Mouse (Mus musculus): ENCODE measurements around the gene Nudt4. TPM values are rescaled to one million over a fixed set of nuclear protein-coding genes. Genes with fewer than 3 reads are reported as not detected.

The Nudt4 gene
- total and polyA plus RNA-seq, 3 experiments, result 21.1 to 35.7 TPM; not detected in 1

DNA sequence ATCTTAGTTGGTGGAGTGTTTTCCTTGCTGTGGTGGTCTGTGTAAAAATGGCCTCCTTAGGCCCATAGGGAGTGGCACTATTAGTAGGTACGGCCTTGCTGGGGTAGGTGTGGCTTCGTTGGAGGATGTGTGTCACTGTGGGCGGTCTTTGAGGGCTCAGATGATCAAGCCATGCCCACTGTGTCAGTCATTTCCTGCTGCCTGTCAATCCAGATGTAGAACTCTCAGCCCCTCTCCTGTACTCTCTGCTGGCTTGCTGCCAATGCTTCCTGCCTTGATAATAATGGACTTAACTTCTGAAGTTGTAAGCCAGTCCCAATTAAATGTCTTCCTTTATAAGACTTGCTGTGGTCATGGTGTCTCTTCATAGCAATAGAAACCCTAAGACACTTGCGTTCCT lies 25.2 kb upstream of the Nudt4 start:
- Histone ChIP-seq H3K4me1 (ENCODE audit: control insufficient read depth in 1 of 2, insufficient read depth in 2 of 2, low read length in 2 of 2) (no peaks in the 10 kb centered on the region), H3K36me3 (ENCODE audit: control insufficient read depth in 1 of 2, insufficient read depth in 2 of 2, low read length in 2 of 2) (no peaks in the 10 kb centered on the region), H3K9me3 (replicated peaks; ENCODE audit: insufficient read depth, low read length) (no peaks in the 10 kb centered on the region), H3K4me3 (ENCODE audit: control insufficient read depth in 1 of 2, insufficient read depth in 1 of 2, low read depth in 2 of 2, low read length in 2 of 2) (no peak overlapping the region), H3K9ac (ENCODE audit: control insufficient read depth, low read depth, low read length, poor library complexity, severe bottlenecking) (no peak overlapping the region), H3K27ac (ENCODE audit: control insufficient read depth, low read depth, low read length) (no peak overlapping the region), H3K27me3 (ENCODE audit: control insufficient read depth in 1 of 2, insufficient read depth in 2 of 2, low read length in 2 of 2) (0 out of 4 replicates have a peak, but pooled peaks cover 0 to 2% of the 10 kb centered on the region in 2 experiments), H3K79me2 (ENCODE audit: control insufficient read depth, insufficient read depth, low read length, poor library complexity) (no peaks in the 10 kb centered on the region)
- DNase-seq (ENCODE audit: low read depth, low spot score), result peak; percentile 25
- TF ChIP-seq NELFE (IDR thresholded peaks at IDR 0.05; ENCODE audit: low read depth, low read length), result no peak
- TF ChIP-seq KAT2A (conservative IDR thresholded peaks at IDR 0.05; ENCODE audit: low read depth, low read length), result no peak
- TF ChIP-seq ETS1 (IDR thresholded peaks at IDR 0.05; ENCODE audit: low read depth, low read length), result no peak
- no peak for TF ChIP-seq TBP (IDR thresholded peaks at IDR 0.05; ENCODE audit: low read depth, low read length)
- TF ChIP-seq HCFC1 (IDR thresholded peaks at IDR 0.05; ENCODE audit: low read depth, low read length), result no peak
- TF ChIP-seq CHD1 (IDR thresholded peaks at IDR 0.05; ENCODE audit: low read depth, low read length), result no peak
- TF ChIP-seq GABPA (IDR thresholded peaks at IDR 0.05; ENCODE audit: low read depth, low read length), result no peak
- TF ChIP-seq MYB (IDR thresholded peaks at IDR 0.05; ENCODE audit: low read depth, low read length), result no peak
- no peak for TF ChIP-seq ELF1 (IDR thresholded peaks at IDR 0.05; ENCODE audit: low read depth, low read length)
- no peak for TF ChIP-seq CHD2 (IDR thresholded peaks at IDR 0.05; ENCODE audit: low read length)
- no peak for TF ChIP-seq UBTF (IDR thresholded peaks at IDR 0.05; ENCODE audit: borderline replicate concordance, insufficient read depth, low read depth, low read length)
- no peak for TF ChIP-seq POLR2AphosphoS2 (IDR thresholded peaks at IDR 0.05; ENCODE audit: low read length)
- TF ChIP-seq MAX (IDR thresholded peaks at IDR 0.05; ENCODE audit: low read length), result no peak
- TF ChIP-seq ZMIZ1 (IDR thresholded peaks at IDR 0.05; ENCODE audit: low read depth, low read length), result no peak
- TF ChIP-seq POLR2A (IDR thresholded peaks at IDR 0.05; ENCODE audit: control insufficient read depth in 1 of 2, insufficient read depth in 1 of 2, low read depth in 1 of 2, low read length in 2 of 2, poor library complexity in 1 of 2), result no peak
- no peak for TF ChIP-seq RCOR1 (IDR thresholded peaks at IDR 0.05; ENCODE audit: low read depth, low read length)
- no peak for TF ChIP-seq GATA1 (IDR thresholded peaks at IDR 0.05; ENCODE audit: low read depth, low read length)
- TF ChIP-seq ZC3H11A (IDR thresholded peaks at IDR 0.05; ENCODE audit: low read depth, low read length), result no peak
- no peak for TF ChIP-seq BHLHE40 (IDR thresholded peaks at IDR 0.05; ENCODE audit: borderline replicate concordance, low read depth, low read length)
- no peak for TF ChIP-seq TAL1 (IDR thresholded peaks at IDR 0.05; ENCODE audit: low read length)

DNA sequence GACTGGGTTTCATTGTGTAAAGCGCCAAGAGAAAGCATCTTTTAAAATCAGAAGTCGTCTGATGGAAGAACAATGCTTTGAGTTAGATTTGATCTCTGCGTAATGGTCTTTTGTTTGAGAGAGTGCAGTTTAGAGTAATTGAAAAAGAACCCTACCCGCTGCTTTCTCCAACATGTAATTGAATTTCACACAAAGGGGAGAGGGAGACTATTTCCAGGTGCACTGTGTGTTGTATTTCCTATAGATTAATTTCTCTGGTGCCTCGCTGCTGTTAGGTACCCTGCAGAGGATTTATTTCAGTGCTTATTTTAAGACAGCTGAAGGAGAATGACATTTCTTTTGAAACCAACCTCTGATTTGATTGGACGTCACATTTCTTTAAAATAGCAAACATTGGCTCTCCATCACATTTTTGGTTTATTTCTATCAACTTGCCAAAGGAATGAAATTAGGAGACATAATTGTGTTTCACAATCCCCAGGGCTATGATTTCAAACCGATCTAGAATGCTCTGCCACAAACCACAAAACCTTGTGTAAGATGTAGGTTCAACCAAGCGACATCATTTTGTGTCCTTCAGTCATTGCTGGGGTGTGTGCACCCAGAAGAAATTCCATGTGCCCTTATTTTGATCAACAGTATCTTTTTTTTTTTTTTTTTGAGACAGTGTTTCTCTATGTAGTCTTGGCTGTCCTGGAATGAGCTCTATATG lies 23.7 kb upstream of the Nudt4 start:
- Histone ChIP-seq H3K79me2 (ENCODE audit: control insufficient read depth, insufficient read depth, low read length, poor library complexity) (no peaks in the 10 kb centered on the region), H3K27me3 (ENCODE audit: control insufficient read depth in 1 of 2, insufficient read depth in 2 of 2, low read length in 2 of 2) (no peaks in the 10 kb centered on the region), H3K36me3 (ENCODE audit: control insufficient read depth in 1 of 2, insufficient read depth in 2 of 2, low read length in 2 of 2) (no peaks in the 10 kb centered on the region), H3K9me3 (replicated peaks; ENCODE audit: insufficient read depth, low read length) (no peaks in the 10 kb centered on the region), H3K27ac (ENCODE audit: control insufficient read depth, low read depth, low read length) (no peak overlapping the region), H3K4me1 (ENCODE audit: control insufficient read depth in 1 of 2, insufficient read depth in 2 of 2, low read length in 2 of 2) (no peaks in the 10 kb centered on the region), H3K9ac (ENCODE audit: control insufficient read depth, low read depth, low read length, poor library complexity, severe bottlenecking) (no peak overlapping the region), H3K4me3 (ENCODE audit: control insufficient read depth in 1 of 2, insufficient read depth in 1 of 2, low read depth in 2 of 2, low read length in 2 of 2) (no peak overlapping the region)
- DNase-seq (ENCODE audit: low read depth, low spot score), result no peak
- TF ChIP-seq BHLHE40 (IDR thresholded peaks at IDR 0.05; ENCODE audit: borderline replicate concordance, low read depth, low read length) (no peak), ETS1 (IDR thresholded peaks at IDR 0.05; ENCODE audit: low read depth, low read length) (no peak), MAX (IDR thresholded peaks at IDR 0.05; ENCODE audit: low read length) (no peak), KAT2A (conservative IDR thresholded peaks at IDR 0.05; ENCODE audit: low read depth, low read length) (no peak), ZMIZ1 (IDR thresholded peaks at IDR 0.05; ENCODE audit: low read depth, low read length) (no peak), CTCF (IDR thresholded peaks at IDR 0.05 in 2 of 3, conservative IDR thresholded peaks at IDR 0.05 in 1 of 3; ENCODE audit: control insufficient read depth in 1 of 3, insufficient read depth in 1 of 3, low read depth in 2 of 3, low read length in 3 of 3, poor library complexity in 1 of 3, severe bottlenecking in 1 of 3) (no peak), MYC (IDR thresholded peaks at IDR 0.05; ENCODE audit: low read depth, low read length) (no peak), USF2 (IDR thresholded peaks at IDR 0.05; ENCODE audit: borderline replicate concordance in 1 of 2, insufficient read depth in 1 of 2, low read depth in 1 of 2, low read length in 2 of 2) (no peak), MAZ (IDR thresholded peaks at IDR 0.05; ENCODE audit: low read depth, low read length) (no peak)

Data from MEL (cell line).